Mouse (Mus musculus) embryonic fibroblast, embryonic 13.5 days (primary cell): ENCODE measurements at regions not wholly inside any gene's neighbourhood (a gene's known extent, or its start where the extent isn't known, plus 50 kb on each side); places are given as distances from the start of the nearest gene placed in this dataset.
A peak's percentile ranks its signal among the peaks of the same experiment; 100 is the strongest.

Source experiments
- H3K27ac ChIP-seq: 2 replicates; pipeline ENCODE4 v1.5.1; 2012; ENCODE audit warnings: low read length, control low read depth, inconsistent platforms; ENCODE audit not compliant: insufficient read depth
- H3K4me1 ChIP-seq: 2 replicates; pipeline ENCODE4 v1.6.1; 2011; ENCODE audit warnings: low read length; ENCODE audit not compliant: control insufficient read depth, insufficient read depth
- H3K4me3 ChIP-seq: 2 replicates; pipeline ENCODE4 v1.5.1; 2011; ENCODE audit warnings: mild to moderate bottlenecking, control low read depth, low read length; ENCODE audit not compliant: insufficient read depth
- CTCF ChIP-seq: IDR thresholded peaks from 2 replicates; pipeline ENCODE4 v1.5.1; 2011; ENCODE audit warnings: mild to moderate bottlenecking, control low read depth, low read length, moderate library complexity, borderline replicate concordance; ENCODE audit not compliant: insufficient read depth
- POLR2A ChIP-seq: IDR thresholded peaks from 2 replicates; pipeline ENCODE4 v1.6.1; 2011; ENCODE audit warnings: low read depth, mild to moderate bottlenecking, control low read depth, low read length, moderate library complexity

DNA sequence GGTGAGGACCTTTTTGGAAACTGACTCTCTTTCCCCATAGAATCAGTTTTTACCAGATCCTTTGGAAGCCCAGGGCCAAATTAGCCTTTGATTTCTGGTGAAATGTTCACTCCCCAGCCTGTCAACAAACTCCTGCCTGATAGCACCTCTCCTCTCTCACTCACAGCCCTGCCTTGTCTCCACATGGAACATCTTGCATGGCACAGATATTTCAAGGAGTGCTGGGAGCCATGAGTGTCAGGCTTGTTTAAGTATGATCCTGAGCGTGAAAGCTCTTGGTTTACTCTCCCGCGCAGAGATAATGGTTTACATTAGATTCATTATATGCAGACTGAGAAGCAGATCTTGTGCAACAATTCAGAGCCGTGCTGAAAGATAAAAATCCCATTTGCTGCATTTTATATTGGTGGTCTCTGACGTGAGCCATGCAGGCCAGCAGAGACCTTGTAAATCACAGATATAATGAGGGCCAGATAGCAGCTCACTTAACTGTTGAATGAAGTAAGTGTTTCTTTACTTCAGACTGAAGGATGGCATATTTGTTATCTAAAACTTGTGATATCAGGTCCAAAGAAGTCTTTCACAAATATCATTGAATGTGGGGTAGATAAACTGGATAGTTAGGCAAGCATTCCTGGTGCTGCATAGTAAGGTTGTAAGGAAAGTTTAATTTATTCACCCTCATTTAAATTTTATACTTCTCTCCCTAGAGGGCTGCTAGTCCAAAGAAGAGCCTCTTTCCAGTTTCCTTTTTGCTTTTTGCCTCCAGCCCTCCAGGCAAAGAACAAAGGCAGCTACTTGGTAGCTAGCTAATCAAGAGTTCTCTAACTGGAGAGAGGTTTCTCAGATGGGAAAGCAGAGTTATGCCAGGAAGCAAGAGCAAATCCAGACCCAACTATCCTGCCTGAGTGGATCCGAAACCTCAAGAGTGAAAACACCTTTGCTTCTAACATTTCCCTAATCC lies 81.8 kb downstream of the Tbx18 start:
- Histone ChIP-seq H3K4me3 (no peak overlapping the region), H3K4me1 (peaks cover 4% of the 10 kb centered on the region; the same call in 1 of the 2 replicates), H3K27ac (no peak overlapping the region)
- TF ChIP-seq POLR2A (no peak), CTCF (no peak)

DNA sequence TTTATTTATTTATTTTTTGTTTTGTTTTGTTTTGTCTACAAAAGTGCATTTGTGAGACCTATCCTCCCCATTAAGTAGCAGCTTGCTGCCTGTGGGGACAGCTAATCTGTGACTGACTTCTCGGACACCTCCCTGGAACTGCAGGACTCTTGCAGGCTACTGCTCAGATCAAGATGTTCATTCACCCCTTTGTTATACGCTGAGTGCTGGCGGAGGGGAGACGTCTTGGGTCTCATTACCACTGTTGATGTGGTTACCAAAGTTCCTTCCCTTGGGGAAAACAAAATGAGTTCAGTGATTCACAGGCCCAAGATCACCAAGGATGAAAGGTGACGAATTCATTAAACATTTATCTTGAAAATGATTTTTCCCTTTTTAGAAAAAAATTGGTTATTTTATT lies 82.7 kb downstream of the Tbx18 start:
- Histone ChIP-seq H3K27ac (no peak overlapping the region), H3K4me1 (peaks cover 4% of the 10 kb centered on the region; the same call in 1 of the 2 replicates), H3K4me3 (no peak overlapping the region)
- TF ChIP-seq CTCF (no peak), POLR2A (no peak)

DNA sequence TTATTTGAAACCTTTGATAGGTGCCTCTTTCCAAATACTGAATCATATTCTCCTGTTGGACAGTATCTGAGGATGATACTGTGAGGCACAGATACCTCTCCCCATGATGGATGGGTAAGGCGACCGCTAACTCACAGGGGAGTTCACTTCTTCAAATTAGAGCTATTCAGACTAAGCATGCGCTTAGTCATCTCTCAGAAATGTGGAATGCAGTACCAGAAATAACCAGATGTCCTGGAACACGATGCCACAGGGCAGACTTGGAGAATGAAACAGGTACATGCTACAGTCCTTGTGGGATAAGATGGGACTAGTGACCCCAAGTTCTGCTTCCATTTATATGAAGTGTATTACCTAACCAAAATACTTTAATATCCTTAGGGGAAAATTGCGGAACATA lies 86.0 kb downstream of the Tbx18 start:
- peaks cover 4% of the 10 kb centered on the region; the same call in 1 of the 2 replicates for H3K4me1 ChIP-seq
- no peak for TF ChIP-seq POLR2A
- no peak for TF ChIP-seq CTCF
- no peak overlapping the region for H3K4me3 ChIP-seq
- no peak overlapping the region for H3K27ac ChIP-seq

DNA sequence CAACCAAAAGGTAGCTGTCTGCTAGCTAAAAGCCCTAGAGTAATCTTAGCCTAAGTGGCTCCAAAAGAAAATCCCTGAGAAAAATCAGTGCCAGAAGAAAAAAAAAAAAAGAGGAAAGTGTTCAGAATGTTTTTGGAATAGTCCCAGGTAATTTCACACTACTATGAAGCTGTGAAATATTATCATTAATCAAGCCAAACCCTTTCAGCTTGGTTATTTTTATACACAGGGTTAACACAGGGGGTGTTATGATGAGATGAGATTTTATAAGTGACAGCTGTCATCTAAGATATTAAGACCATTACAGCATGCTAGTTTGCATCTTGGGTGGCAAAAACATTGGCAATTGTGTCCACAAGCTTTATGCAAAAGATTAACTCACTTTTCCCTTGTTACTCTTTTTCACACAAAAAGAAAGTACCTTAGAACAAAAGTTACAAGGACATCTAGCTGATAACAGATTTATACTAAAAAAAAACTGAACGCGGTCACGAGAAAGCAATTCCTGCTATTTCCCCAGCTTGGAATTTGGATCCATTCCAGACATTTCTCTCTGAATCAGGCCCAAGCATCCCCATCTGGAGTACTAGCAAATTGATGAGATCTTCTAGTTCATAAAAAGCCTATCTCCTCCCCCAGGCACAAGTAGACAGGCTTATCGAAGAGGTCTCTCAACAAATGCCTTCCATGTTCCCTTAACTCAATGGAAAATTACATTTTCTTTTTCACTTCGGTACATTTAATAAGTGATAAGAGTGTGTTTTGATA lies 97.0 kb downstream of the Tbx18 start:
- TF ChIP-seq POLR2A: no peak
- no peak for TF ChIP-seq CTCF
- no peak overlapping the region for H3K4me3 ChIP-seq
- 0 out of 2 replicates have a peak overlapping the region, but pooled peaks have one; percentile 34 for H3K27ac ChIP-seq
- no peaks in the 10 kb centered on the region for H3K4me1 ChIP-seq

DNA sequence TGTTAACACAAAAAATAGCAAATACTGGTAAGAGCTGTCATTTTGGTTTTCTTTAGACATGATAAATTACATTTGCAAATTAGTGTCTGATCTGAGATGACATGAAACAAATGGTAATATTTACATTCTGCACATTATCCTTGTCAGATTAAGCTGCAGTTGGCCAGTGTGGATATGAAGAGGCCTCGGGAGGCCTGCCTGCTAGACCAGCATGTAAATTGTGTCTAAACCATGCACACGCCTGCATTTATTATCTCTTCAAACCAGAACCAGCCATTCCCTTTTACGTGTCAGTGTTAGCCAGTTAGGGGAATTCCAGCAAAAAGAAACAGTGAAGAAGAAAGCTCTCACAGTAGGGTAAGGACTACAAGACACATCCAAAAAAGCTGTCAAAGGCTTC lies 104.6 kb downstream of the Tbx18 start:
- Histone ChIP-seq H3K4me3 (no peak overlapping the region), H3K27ac (no peak overlapping the region), H3K4me1 (peaks cover 3% of the 10 kb centered on the region)
- no peak for TF ChIP-seq CTCF
- no peak for TF ChIP-seq POLR2A

DNA sequence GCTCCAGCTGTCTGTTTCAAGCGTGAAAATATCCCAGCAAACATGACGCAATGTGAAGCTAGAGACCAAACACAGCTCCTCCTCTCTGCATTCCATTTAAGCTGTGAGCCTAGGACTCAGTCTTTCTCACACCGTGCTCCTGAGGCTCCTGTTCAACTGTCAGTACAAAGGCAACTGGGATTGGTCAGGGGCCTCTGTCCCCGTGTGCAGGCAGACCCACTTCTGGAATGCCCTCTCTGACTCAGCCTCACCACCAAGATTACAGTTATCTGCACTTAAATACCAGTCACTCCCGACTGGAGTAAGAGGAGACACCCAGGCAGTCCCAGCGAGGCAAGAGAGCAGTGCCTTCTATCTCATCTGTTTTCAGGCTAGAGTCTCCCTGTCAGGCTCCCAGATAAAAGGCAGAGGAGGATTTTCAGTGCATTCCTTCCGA lies 112.8 kb downstream of the Tbx18 start:
- TF ChIP-seq CTCF (no peak), POLR2A (no peak)

DNA sequence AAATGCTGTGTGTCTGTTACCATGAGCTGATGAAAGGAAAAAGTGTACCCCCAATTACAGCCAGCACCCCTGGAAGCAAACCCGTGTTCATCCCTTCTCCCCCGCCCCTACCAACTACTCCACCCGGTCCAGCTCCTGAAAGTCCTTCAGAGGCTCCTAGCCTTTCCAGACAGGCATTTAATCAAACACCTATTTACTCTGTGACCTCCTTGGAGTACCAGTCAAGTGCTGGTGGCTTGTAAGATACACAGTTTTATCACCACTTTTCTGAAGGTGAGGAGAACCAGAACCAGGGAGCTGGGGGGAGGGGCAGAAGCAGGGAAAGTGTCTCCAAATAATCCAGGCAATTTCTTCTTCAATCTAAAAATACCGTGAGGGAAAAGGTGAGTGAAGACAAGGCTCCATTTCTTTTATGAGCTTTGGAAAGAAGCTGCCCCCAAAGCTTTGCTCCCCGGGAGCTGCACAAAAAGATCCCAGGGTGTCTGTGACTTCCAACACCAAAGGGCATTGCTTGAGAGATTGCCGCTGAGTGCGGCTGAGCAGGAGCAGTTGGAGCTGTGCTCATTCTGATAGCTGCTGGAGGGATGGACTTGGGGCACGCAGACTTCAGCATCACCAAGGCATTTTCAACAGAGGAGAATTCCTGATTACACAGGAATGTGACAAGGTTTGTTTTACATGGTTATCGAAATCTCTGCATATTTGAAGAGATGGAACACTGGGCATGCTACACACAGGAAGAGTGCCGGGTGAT lies 123.0 kb downstream of the Tbx18 start:
- TF ChIP-seq POLR2A (no peak), CTCF (no peak)
- no peaks in the 10 kb centered on the region for H3K4me1 ChIP-seq

More for the DNA sequence above, 112.8 kb downstream of the Tbx18 start:
- Histone ChIP-seq H3K4me3 (no peak overlapping the region), H3K27ac (no peak overlapping the region), H3K4me1 (peaks cover 3% of the 10 kb centered on the region; the same call in 1 of the 2 replicates)

DNA sequence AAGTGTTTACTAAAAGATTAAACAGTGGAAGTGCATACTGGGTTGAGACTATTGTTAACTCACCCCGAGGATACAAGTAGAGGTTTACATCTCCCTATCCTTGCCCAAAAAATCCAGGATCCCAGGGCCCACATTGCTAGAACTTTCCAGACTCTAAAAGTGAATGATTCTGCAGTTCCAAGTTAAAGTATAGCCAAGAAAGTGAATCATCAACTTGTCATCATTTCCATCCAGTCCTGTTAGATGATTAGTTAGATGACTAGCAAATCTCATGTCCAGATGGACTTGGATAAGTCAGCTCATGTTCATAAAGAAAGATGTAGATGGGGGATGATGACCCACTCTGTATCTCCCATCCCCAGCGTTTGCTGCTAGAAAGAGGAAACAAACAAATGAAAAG lies 155.5 kb downstream of the Tbx18 start:
- Histone ChIP-seq H3K4me1 (no peaks in the 10 kb centered on the region), H3K27ac (no peak overlapping the region; the same call in 1 of the 2 replicates), H3K4me3 (no peak overlapping the region)
- TF ChIP-seq POLR2A (no peak), CTCF (no peak)

More for the DNA sequence above, 123.0 kb downstream of the Tbx18 start:
- no peak overlapping the region for H3K27ac ChIP-seq
- H3K4me3 ChIP-seq: no peak overlapping the region

DNA sequence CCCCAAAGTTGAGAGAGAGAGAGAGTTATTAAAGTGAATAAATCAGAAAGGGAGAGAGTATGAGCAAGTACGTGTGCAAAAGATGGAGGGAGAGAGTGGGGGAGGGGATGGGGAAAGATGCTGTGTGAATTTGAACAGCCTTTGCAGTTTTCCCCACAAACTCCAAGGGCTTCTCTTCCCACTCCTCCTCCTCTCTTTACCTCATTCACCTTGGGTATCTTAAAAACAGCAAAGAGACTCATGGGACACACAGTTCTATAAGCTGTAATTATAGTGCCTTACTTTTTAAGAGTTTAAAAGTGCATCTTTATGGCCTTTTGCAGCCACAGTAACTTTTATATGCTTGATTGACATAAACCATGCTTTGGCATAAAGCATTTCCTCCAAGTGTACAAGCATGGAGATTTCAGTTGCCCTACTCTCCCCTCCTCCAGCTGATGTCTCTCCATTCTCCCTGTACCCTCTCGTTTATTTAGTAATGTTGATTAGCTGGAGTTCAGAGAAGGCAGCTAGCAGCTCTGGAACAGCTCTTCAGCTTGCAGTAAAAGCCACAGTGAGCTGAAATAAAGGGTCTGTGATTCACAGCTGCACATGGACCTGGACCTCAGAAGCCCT lies 156.7 kb downstream of the Tbx18 start:
- no peak for TF ChIP-seq CTCF
- TF ChIP-seq POLR2A: no peak
- Histone ChIP-seq H3K4me1 (no peaks in the 10 kb centered on the region), H3K4me3 (no peak overlapping the region), H3K27ac (no peak overlapping the region)
